Mouse (Mus musculus) cerebellum, postnatal 14 days (tissue): Measurements from ENCODE around the gene Prkar2b.
A peak's percentile ranks its signal among the peaks of the same experiment; 100 is the strongest.
"Not testable (repeated sequence)": the region's sequence is repeated elsewhere in the genome, so short reads cannot be mapped to it uniquely, and the experiment has no call there.

Source experiments
- DNase-seq, 2 experiments: peaks; one replicate each; pipeline ENCODE4 v3.0.0; 2021; ENCODE audit warnings: mixed read lengths in 2 of 2

The Prkar2b gene

DNA sequence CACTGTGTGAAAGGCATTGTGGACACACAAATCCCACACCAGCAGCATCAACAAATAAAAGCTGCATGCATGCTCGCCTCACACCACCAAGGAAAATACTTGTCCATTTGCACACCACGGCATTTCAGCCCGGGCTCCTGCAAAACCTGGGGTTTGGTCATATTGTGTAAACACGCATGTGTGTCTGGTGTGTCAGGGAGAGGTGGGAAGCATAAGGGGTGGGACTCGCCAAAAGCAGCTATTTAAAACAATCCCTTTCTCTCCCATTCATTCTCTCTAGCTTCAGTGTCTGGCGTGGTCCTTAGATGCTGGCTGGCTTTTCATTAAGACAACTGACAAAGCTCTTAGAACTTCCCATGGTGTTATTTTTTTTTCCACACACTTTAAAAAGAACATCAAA lies 1.4 kb downstream of the Prkar2b start:
- peak; percentile 9 to 24 for DNase-seq

DNA sequence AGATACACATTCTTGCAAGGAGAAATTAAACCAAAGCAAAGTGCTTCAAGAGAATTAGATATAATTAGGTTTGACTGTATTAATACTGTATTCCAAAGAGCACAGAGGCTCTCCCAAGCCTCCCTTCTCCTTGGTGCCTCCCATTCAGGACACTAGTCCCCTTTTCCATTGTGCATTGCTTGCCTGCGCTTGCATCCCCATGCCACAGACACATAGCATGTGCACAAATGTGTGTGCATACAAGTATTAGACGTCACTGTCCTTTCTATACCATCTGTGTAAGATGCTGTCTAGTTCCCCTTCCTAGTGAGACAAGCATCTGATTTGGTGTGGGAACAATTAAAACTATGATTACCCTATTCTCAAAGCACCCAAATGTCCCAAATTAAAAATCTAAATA lies 2.0 kb downstream of the Prkar2b start:
- DNase-seq = no peak

DNA sequence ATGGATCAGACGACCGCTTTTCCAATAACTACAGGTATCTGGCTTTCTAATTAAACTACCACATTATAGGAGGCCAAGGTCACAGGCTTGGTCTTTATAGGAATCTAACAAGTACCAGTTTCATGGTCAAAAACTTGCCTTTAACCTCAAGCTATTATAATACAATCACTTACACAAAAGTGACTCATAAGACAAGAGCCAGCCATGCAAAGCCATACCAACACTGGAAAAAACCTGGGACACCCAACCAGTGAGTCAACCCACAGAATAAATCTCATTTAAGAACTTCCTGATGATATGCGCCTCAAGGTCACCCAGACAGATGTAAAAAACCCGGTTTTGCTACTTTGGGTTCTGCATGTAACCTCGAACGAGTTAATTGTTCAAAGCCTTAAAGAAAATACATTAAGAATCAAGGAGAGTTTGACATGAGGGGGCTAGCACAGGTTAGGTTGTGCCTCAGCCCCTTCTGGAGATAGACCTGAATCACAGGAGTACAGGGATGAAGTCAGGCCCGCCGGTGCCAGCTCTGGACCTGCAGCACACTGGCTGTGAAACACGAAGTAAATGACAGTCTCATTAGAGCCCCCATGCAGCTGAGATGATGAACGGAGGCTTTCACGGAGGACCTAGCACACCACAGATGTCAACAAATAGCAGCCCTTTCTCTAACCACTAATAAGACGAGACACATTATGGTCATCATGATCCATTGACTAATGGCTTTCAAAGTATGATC lies 3.5 kb downstream of the Prkar2b start:
- peak in 1 of 2 experiments; percentile 14 for DNase-seq

DNA sequence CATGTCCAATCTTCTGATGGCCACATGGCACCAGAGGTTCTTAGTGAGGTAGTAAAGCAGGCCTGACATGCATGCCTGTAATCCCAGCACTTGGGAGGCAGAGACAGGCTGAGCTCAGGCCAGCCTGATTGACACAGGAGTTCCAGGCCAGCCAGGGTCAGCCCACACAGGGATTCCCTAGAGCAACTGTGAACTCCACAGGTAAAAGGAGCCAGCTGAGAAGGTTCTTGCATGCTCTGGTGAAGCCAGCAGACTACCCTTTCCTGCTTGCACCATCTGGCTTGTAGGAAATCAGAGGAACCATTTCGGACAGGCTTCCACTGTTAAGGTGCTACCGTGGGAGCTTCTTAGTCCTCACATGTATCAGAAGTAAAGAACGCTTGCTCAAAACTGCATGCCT lies 5.3 kb downstream of the Prkar2b start:
- no peak for DNase-seq

DNA sequence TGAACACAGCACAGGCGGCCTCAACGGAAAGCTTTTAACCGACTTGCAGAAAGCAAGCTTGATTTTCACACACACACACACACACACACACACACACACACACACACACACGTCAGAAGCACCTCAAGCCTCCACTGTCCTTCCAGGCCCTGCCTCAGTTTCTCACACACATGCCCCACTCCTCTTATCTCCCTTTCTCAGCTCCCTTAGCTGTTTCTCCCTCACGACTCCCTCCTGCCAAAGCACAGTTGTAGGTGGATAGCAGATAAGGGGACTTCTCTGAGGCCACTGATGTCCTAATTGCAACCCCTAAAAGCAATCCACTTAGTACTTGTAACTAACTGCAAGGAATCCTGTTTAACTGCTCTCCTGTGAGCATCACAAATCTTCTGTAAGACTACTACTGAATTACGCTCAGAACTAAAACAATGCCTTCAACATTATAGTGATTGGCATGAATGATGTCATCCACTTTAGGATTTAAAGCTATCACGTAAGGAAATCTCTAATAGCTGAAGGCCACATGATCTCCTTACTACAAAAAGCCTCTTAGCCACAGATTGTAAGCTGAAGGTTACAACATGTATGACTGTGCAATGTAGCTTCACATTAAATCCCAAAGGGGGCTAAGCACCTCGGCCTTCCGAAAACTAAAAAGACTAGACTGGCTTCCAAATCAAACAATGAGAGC lies 6.5 kb downstream of the Prkar2b start:
- no peak for DNase-seq

DNA sequence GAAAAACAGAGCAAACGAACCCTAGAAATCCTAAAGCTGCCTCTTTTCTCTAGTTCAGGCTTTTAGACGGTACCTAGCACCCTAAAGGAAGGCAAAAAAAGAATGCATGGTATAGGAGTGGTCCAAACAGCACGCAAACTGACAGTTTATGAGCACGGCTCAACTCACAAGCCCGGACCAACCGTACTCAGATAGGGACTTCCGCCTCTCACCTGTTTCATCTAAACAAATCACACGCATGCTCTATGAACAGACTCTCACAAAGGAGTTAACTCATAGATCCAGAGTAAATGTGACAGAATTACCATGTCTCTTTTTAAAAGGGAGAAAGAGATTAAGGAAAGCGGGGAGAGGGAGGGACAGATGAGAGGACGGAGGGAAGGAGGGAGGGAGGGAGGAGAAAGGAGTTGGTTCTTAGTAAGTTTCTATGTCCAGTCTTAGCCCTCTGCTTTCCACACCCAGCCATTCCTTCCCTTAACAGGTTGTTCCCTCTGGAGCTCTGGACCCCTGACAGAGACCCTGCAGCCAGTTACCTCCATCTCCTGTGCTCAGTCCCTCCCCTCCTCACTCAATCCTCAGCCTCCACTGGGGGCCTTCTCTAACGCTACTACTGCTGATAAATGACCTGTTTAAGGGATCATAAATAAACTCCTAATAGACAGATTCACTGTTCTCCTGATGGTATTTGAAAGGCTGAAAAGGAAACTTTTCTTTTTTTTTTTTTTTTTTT lies 7.3 kb downstream of the Prkar2b start:
- no peak for DNase-seq

DNA sequence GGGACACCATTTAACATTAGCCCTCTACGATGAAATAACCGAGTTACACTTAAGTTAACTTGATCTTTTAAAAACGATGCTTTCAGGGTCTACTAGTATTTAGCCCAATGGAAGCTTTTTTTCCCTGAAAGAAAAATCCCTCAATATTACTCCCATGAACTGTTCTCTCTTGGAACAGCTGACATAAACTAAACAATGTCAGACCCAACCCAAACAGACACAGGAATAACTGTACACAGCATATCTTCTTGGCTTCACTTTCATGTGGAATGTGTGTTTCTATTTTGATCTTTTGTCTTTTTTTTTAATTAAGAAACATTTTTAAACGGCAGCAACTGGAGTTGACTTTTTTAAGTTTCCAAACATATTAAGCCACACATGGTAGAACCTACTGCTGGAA lies 8.2 kb downstream of the Prkar2b start:
- DNase-seq = no peak

DNA sequence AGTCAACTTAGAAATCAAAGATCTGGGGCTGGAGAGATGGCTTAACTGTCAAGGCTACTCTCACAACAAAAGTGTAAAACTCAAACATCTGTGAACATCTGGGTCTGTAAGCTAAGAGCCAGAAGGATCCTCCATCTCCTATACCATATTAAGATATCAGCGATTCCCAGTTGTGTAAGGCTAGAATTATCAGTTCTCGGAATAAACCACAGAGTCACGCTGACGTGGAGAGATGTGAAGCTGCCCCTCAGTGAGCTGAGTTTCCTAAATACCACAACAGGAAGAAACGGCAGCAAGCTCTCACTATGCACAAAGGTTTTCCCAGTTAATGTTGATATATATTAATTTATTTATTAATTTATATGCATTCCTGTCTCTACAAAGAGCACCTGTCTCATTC lies 10.9 kb downstream of the Prkar2b start:
- no peak for DNase-seq

DNA sequence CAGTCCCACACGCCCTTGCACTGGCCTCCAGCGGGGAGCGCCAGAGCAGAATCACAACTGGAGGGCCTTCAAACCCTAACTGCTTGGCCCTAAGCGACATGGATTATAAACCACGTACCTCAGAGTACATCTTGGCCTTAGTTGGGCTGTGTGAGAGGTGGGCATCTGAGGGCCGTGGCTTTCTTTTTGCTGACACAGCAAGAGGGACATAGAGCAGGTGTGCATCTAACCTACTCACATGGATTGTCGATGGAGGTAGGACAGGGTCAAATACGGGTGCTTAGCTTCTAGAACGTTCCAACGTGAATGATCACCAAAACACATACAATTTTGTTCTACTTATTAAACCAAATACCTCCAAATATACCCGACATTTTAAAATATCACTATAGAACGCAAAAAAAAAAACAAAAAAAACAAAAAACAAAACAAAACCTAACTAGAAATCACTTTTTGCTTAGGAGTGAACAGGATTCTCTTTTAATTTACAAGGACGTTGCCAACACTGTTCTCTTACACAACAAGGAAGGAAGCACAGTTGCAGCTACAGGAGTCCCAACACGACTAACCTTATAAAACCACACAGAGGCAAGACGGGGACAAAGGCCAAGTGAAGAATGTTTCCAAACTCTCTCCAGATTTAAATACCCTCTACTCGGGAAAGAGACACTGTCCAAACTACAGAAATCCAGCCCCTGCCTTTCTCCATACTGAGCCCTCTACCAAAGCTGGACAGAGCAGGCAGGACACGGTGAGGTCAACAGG lies 15.3 kb downstream of the Prkar2b start:
- DNase-seq = no peak

DNA sequence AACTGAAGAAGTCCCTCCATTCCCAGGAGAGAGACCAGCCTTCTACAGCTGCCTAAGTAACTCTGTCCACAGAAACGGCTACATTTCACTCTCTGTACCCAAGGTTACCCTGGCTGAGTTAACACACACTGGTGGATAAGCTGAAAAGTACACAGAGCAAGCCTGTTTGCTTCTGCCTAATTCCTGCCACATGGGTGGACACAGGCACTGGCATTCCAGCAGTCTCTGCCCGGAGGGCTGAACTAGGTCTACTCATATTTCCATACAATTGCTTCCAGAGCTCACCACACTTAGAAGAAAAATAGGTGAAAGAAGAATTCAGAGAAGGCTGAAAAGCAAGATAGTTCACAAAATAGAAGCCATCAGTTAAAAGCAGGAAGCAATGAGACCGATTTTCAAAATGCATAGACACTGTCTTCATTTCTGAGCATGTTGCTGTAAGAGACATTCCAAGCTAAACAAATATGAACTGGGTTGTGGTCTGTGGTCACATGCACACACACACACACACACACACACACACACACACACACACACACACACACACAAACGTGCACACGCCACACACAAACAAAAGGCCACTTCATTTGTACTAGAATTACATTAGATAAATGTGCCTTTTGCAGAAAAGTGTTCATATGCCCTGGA lies 16.5 kb downstream of the Prkar2b start:
- DNase-seq = no peak

DNA sequence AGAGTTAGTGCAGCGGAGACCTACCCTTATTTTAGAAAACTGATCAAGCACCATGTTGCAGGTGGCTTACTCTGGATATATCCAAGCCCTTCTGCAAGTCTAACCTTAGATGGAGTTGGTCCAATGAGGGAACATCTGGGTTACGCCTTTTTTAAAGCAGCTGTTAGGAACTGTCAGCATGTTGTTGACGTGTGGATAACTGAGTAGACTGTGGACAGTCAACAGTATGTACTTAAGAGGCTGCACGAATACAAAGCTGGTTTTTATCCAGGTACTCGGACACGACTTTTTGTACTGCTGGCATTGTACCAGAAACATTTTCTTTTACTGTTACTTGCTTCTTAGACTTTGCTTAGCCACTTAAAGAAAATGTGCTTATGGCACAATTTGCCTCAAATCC lies 27.6 kb downstream of the Prkar2b start:
- no peak for DNase-seq

DNA sequence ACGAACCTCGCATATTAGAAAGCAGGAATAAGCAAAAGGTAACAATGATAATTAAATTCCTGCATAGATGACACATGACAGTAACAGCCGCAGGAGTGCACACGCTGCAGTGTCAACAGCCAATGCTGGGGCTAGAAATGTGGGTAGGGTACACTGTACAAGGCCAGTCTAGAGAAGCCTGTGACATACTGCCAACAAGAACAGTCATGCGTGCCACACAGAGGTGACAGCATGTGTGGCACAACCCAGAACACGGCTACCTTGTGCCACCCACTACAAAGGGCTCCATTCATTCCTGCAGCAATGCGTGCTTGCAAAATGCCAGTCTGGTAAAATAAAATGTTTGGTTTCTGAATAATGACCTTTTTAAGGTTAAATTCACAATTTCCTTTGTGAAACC lies 28.2 kb downstream of the Prkar2b start:
- no peak for DNase-seq

DNA sequence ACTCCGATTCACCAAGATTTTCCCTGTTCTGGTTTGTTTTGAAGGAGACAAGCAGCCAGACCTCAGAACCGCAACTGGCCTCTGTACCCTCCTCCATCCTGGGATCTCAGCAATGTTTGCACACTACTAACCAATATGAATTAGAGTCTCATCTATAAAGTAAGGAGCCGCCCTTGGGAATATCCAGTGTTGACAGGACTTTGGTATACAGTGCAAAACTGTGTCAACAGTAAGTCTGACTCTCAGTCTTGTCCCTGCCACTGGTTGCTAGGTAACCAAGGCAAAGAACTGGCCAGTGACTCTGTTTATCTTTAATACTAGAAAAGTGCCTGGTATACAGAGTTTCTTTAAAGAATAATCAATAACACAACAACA lies 42.7 kb downstream of the Prkar2b start:
- DNase-seq = no peak

DNA sequence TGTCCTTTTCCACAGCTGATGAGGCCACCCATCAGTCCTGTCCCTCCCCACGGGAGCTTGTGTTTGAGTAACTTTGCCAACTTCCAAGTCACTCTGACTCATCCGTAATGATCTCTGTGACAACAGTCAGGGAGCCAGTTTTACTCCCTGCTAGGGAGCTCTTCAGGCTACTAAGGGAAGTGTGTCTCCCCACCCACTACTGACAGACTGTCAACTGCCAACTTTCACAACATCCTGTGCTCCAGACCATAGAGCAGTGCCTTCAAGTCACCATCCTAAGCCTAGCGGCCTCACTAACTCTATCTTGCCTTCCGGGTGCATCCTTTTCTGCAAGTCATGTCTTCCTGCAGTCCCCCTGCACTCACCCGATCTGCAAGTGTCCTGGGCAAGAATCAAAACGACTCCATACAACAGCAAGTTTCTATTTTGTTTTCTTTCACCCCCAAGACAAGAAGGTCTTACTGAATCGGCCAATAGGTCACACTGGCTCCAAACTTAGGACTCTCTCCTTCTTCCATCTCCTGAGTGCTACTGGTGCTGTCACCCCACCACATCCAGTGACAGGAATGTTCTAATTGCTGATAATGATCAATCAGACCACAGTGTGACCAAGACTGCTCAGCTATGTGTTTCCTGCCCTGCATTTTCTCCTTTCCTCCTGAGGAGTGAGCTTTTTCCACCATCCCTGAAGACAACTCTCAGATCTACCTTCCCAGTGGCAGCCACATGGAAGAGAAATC lies 43.3 kb downstream of the Prkar2b start:
- no peak for DNase-seq

DNA sequence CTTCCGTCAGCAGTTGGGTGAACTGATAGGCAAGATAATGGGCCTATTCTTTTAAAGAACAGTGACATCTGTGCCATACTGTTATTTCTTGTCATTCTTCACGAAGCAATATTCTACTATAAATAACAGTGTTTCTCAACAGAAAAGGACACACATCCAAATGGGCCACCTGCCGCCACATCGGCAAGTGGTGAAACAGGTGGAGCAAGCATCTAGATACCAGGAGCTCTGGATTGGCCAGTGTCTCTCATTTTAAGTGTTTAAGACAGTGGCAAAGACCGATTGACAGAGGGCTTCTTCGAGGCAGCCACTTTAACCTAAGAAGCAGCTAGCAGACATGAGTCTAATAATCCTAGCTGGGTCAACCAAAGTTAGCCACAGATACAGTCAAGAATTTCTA lies 44.6 kb downstream of the Prkar2b start:
- no peak for DNase-seq

DNA sequence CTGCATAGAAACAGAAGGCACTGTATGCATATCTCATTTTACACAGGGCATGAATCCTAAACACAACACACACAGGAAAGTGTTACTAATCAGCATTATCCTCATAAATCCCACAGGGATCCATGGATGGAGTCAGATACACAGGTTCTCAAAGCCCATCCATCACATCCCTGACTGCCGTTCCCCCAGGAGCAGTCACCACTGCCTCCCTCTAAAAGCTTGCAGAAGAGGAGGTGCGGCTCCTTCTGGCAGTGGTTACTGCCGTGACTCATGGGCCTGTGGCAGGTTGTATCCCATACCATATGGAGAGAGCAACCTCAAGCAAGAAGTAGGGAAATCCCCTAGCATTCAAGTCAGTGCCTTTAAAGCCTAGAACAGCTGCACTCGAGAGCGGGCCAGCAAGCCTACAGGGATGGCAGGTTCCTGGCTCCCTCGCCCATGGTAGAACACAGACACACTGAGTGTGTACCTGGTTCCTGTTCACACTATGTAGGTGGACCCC lies 45.8 kb downstream of the Prkar2b start:
- DNase-seq = peak in 1 of 2 experiments; percentile 9

DNA sequence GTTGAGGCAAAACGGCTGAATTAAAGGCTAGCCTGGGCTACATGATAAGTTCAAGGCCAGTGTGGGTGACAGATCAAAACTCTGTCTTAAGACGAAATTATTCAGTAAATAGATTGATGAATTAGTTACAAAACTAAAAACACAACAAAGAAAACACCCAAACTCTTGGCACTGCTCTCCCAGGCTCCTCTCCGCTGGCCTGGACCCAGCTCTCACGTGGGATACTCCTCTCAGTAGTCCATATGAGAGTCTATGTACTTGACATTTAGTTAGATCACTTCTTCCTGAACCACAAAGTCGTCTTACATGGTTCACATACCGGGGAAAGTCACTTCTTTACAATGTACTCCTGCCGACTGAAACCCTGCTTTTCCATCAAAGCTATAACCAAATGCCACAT lies 46.3 kb downstream of the Prkar2b start:
- no peak for DNase-seq

DNA sequence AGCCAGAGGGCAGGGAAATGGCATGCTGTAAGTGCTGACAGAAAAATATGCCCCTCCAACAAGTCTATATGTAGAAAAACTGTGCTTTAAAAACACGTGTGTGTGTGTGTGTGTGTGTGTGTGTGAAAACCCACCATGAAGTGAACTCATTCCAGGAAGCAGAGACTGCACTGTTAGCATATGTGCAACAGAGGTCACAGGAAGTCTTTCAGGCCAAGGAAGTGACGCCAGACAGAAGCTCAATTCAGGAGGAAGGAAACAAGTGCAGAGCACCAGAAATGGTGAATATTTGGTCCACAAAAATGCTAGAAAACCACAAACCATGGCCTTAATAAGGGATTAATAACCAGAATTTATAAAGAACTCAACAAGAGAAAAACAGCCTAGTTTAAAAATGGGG lies 48.9 kb downstream of the Prkar2b start:
- DNase-seq = no peak

DNA sequence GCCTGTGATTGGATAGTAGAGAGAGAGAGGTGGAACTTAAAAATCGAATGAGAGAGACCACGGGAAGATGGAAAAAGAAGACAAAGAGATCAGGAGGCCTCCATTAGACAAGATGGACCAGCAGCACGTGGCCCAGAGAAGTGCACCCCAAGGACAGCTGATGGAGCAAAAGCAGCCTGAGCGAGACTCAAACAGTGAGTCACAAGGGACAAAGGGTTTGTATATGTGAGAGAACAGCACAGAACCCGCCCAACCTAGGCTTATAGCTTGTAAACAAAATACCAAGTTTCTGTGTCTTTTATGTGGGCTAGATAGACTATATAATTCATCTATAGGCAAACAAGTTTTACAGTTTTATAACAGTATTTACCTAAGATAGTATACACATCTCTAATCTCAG lies 50.0 kb downstream of the Prkar2b start:
- DNase-seq = no peak

DNA sequence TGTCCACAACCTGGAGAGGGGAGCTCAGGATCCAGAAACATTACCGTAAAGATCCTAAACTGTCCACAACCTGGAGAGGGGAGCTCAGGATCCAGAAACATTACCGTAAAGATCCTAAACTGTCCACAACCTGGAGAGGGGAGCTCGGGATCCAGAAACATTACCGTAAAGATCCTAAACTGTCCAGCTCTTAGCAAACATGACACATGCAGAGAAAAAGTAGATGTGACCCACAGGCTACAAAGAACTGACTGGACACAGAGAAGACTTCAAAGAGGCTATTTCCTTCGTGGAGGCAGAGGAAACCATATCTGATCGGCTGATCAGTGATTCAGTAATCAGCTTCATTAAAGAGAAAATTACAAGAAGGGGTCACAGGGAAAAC lies 51.1 kb downstream of the Prkar2b start:
- DNase-seq = not testable (repeated sequence)

DNA sequence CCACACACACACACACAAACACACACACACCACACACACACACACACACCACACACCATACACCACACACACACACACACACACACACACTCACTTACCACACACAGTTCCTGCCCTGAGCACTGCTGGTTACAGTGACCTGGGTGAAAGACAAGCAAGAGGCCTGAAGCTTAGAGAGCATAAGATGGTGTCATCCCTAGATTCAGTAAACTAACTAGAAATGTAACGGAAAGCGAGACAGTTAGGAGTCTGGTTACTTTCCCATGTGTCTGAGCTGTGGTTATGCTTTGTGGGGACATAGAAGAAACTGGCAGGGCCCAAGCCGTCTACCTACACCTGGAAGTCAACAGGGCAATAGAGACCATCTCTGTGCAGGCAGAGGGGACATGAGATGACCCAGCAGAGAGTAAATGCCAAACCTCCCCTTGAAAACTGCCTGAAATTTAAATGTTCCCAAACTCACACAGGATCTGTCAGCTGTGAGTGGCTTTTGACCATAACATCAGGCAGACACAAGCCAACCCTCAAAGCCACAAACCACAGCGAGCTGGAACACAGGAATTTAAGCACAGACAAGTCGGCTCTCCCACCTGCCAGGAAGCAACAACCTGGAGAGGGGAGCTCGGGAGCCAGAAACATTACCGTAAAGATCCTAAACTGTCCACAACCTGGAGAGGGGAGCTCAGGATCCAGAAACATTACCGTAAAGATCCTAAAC lies 51.7 kb downstream of the Prkar2b start:
- no peak for DNase-seq
